Mouse (Mus musculus): ENCODE measurements around the gene Oas2. TPM values are rescaled to one million over a fixed set of nuclear protein-coding genes. Genes with fewer than 3 reads are reported as not detected.

Gene Oas2
- polyA plus RNA-seq, 1 experiment, result not detected

- H3K27me3 ChIP-seq (ENCODE audit: control insufficient read depth, insufficient read depth, insufficient read length), result no peaks in the 10 kb centered on the region
- H3ac ChIP-seq (ENCODE audit: control insufficient read depth, insufficient read length), result no peak overlapping the region
- H3K36me3 ChIP-seq (ENCODE audit: control insufficient read depth, insufficient read depth), result no peaks in the 10 kb centered on the region
- H3K4me2 ChIP-seq (ENCODE audit: low read depth), result no peak overlapping the region
- H3K79me2 ChIP-seq (ENCODE audit: control insufficient read depth, insufficient read depth), result no peaks in the 10 kb centered on the region
- no peak overlapping the region for H3K4me3 ChIP-seq
- TF ChIP-seq CEBPB (IDR thresholded peaks at IDR 0.05; ENCODE audit: insufficient read depth, poor library complexity, severe bottlenecking), result no peak
- TF ChIP-seq SRF (IDR thresholded peaks at IDR 0.05; ENCODE audit: control insufficient read depth, insufficient read length, low read depth), result no peak
- TF ChIP-seq MYOD1 (IDR thresholded peaks at IDR 0.05; ENCODE audit: control insufficient read depth in 1 of 3, insufficient read length in 2 of 3, low read depth in 2 of 3), result no peak
- no peak for TF ChIP-seq POLR2A (IDR thresholded peaks at IDR 0.05; ENCODE audit: insufficient read length, low read depth)
- TF ChIP-seq MYOG (IDR thresholded peaks at IDR 0.05; ENCODE audit: control insufficient read depth in 1 of 3, insufficient read depth in 1 of 3, insufficient read length in 2 of 3, low read depth in 2 of 3), result no peak
- no peak for TF ChIP-seq USF1 (IDR thresholded peaks at IDR 0.05; ENCODE audit: low read depth)
- no peak for TF ChIP-seq POLR2AphosphoS2 (IDR thresholded peaks at IDR 0.05; ENCODE audit: insufficient read length, low read depth)
- no peak for TF ChIP-seq E2F4 (IDR thresholded peaks at IDR 0.05; ENCODE audit: insufficient read depth)
- no peak for TF ChIP-seq MAX (IDR thresholded peaks at IDR 0.05; ENCODE audit: low read depth)
- no peak for TF ChIP-seq TCF12 (IDR thresholded peaks at IDR 0.05; ENCODE audit: insufficient read depth, poor library complexity, severe bottlenecking)
These were observed 27.1 kb upstream of the Oas2 start for GRCm38 (mm10) chr5:120776801-120777200.

DNA sequence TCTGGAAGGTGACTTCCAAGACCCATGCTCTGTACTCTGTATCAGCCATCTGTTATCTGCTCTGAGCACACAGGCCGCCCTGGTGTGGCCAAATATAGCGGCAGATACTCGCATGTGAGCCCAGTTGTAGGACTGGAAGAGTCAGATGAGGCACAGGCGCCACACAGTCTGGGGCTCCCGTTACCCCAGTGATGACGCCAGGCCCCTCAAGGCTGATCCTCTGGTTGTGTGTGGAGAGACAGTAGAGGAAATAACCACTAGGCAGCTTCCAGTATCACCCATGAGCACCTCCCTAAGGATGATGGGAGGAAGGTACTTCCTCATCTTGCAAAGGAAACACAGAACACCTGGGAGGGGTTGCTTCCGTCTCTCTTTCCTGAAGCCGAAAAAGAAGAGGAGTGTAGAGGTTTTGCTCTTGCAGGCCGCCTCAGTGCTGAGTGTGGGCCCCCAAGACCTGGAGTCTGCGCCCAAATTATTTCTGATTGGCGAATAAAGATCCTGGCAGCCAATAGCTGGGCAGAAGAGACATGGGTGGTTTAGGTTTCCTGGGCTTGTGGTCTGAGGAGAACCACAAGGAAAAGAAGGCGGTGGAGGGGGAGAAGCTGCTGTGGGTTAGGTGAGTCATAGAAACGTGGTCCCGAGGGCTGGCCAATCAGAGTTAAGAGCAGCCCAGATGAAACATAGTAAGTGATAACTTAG is 25.8 kb upstream of the Oas2 start:
- Histone ChIP-seq H3ac (ENCODE audit: control insufficient read depth, insufficient read length) (no peak overlapping the region), H3K4me2 (ENCODE audit: low read depth) (peak overlapping the region; percentile 46), H3K27me3 (ENCODE audit: control insufficient read depth, insufficient read depth, insufficient read length) (no peaks in the 10 kb centered on the region), H3K79me2 (ENCODE audit: control insufficient read depth, insufficient read depth) (no peaks in the 10 kb centered on the region), H3K4me3 (no peak overlapping the region), H3K36me3 (ENCODE audit: control insufficient read depth, insufficient read depth) (no peaks in the 10 kb centered on the region)
- TF ChIP-seq MAX (IDR thresholded peaks at IDR 0.05; ENCODE audit: low read depth) (no peak), POLR2AphosphoS2 (IDR thresholded peaks at IDR 0.05; ENCODE audit: insufficient read length, low read depth) (no peak), E2F4 (IDR thresholded peaks at IDR 0.05; ENCODE audit: insufficient read depth) (no peak), TCF3 (IDR thresholded peaks at IDR 0.05; ENCODE audit: insufficient read length, low read depth) (no peak), USF1 (IDR thresholded peaks at IDR 0.05; ENCODE audit: low read depth) (no peak), SRF (IDR thresholded peaks at IDR 0.05; ENCODE audit: control insufficient read depth, insufficient read length, low read depth) (no peak), CEBPB (IDR thresholded peaks at IDR 0.05; ENCODE audit: insufficient read depth, poor library complexity, severe bottlenecking) (no peak), REST (IDR thresholded peaks at IDR 0.05; ENCODE audit: insufficient read depth, insufficient read length) (no peak), POLR2A (IDR thresholded peaks at IDR 0.05; ENCODE audit: insufficient read length, low read depth) (no peak), MYOD1 (IDR thresholded peaks at IDR 0.05; ENCODE audit: control insufficient read depth in 1 of 3, insufficient read length in 2 of 3, low read depth in 2 of 3) (no peak), TCF12 (IDR thresholded peaks at IDR 0.05; ENCODE audit: insufficient read depth, poor library complexity, severe bottlenecking) (no peak)

DNA sequence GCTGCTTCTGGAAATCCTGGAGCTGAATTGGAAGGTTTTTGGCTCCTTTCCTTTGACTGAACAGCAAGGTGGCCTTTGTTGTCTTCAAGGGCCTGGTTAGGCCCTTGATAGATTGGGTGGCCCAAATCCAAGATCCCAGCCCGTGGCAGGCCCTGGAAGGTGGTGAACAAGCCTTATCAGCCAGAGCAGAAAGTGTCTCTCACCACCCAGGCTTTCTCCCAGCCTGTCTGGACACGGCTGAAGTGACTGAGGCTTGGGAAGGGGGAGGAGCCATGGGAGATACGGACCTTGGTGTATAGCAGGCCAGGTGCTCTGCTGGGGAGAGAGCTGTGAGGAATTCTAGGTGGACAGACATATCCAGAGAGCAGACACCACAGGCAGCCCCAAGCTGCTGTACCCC is 19.7 kb upstream of the Oas2 start:
- peaks cover 5% of the 10 kb centered on the region for H3K27me3 ChIP-seq (ENCODE audit: control insufficient read depth, insufficient read depth, insufficient read length)
- H3K4me2 ChIP-seq (ENCODE audit: low read depth), result no peak overlapping the region

GRCm38 (mm10) chr5:120765010-120765409 is 15.4 kb upstream of the Oas2 start:
- TF ChIP-seq MYOG (IDR thresholded peaks at IDR 0.05; ENCODE audit: control insufficient read depth in 1 of 3, insufficient read depth in 1 of 3, insufficient read length in 2 of 3, low read depth in 2 of 3) (no peak), POLR2A (IDR thresholded peaks at IDR 0.05; ENCODE audit: insufficient read length, low read depth) (no peak), USF1 (IDR thresholded peaks at IDR 0.05; ENCODE audit: low read depth) (no peak), TCF12 (IDR thresholded peaks at IDR 0.05; ENCODE audit: insufficient read depth, poor library complexity, severe bottlenecking) (no peak), REST (IDR thresholded peaks at IDR 0.05; ENCODE audit: insufficient read depth, insufficient read length) (no peak), MAX (IDR thresholded peaks at IDR 0.05; ENCODE audit: low read depth) (no peak), E2F4 (IDR thresholded peaks at IDR 0.05; ENCODE audit: insufficient read depth) (no peak)
- H3K36me3 ChIP-seq (ENCODE audit: control insufficient read depth, insufficient read depth), result no peaks in the 10 kb centered on the region
- H3K27me3 ChIP-seq (ENCODE audit: control insufficient read depth, insufficient read depth, insufficient read length), result peaks cover 22% of the 10 kb centered on the region
- no peak overlapping the region for H3K4me3 ChIP-seq
- no peak overlapping the region for H3ac ChIP-seq (ENCODE audit: control insufficient read depth, insufficient read length)
- H3K4me2 ChIP-seq (ENCODE audit: low read depth), result no peak overlapping the region
- H3K79me2 ChIP-seq (ENCODE audit: control insufficient read depth, insufficient read depth), result no peaks in the 10 kb centered on the region

More for the DNA sequence above, 19.7 kb upstream of the Oas2 start:
- no peak for TF ChIP-seq E2F4 (IDR thresholded peaks at IDR 0.05; ENCODE audit: insufficient read depth)
- TF ChIP-seq MAX (IDR thresholded peaks at IDR 0.05; ENCODE audit: low read depth), result no peak
- TF ChIP-seq POLR2AphosphoS2 (IDR thresholded peaks at IDR 0.05; ENCODE audit: insufficient read length, low read depth), result no peak
- no peak for TF ChIP-seq POLR2A (IDR thresholded peaks at IDR 0.05; ENCODE audit: insufficient read length, low read depth)
- no peak for TF ChIP-seq MYOG (IDR thresholded peaks at IDR 0.05; ENCODE audit: control insufficient read depth in 1 of 3, insufficient read depth in 1 of 3, insufficient read length in 2 of 3, low read depth in 2 of 3)
- no peak for TF ChIP-seq TCF3 (IDR thresholded peaks at IDR 0.05; ENCODE audit: insufficient read length, low read depth)
- no peak for TF ChIP-seq REST (IDR thresholded peaks at IDR 0.05; ENCODE audit: insufficient read depth, insufficient read length)
- no peak for TF ChIP-seq USF1 (IDR thresholded peaks at IDR 0.05; ENCODE audit: low read depth)
- no peak for TF ChIP-seq TCF12 (IDR thresholded peaks at IDR 0.05; ENCODE audit: insufficient read depth, poor library complexity, severe bottlenecking)
- no peak for TF ChIP-seq CEBPB (IDR thresholded peaks at IDR 0.05; ENCODE audit: insufficient read depth, poor library complexity, severe bottlenecking)
- H3K79me2 ChIP-seq (ENCODE audit: control insufficient read depth, insufficient read depth), result no peaks in the 10 kb centered on the region
- H3ac ChIP-seq (ENCODE audit: control insufficient read depth, insufficient read length), result no peak overlapping the region
- H3K4me3 ChIP-seq, result no peak overlapping the region
- no peaks in the 10 kb centered on the region for H3K36me3 ChIP-seq (ENCODE audit: control insufficient read depth, insufficient read depth)

- no peaks in the 10 kb centered on the region for H3K79me2 ChIP-seq (ENCODE audit: control insufficient read depth, insufficient read depth)
- no peak overlapping the region for H3ac ChIP-seq (ENCODE audit: control insufficient read depth, insufficient read length)
- no peak overlapping the region for H3K4me3 ChIP-seq
- no peak overlapping the region for H3K4me2 ChIP-seq (ENCODE audit: low read depth)
- H3K36me3 ChIP-seq (ENCODE audit: control insufficient read depth, insufficient read depth), result no peaks in the 10 kb centered on the region
- TF ChIP-seq MYOG (IDR thresholded peaks at IDR 0.05; ENCODE audit: control insufficient read depth in 1 of 3, insufficient read depth in 1 of 3, insufficient read length in 2 of 3, low read depth in 2 of 3), result no peak
- peaks cover 23% of the 10 kb centered on the region for H3K27me3 ChIP-seq (ENCODE audit: control insufficient read depth, insufficient read depth, insufficient read length)
These were observed 12.2 kb upstream of the Oas2 start for GRCm38 (mm10) chr5:120761901-120762300.
